Mouse (Mus musculus) liver, embryonic 13.5 days (tissue): ENCODE measurements around the gene Tmprss11d. TPM values are rescaled to one million over a fixed set of nuclear protein-coding genes. Genes with fewer than 3 reads are reported as not detected.

Source experiments
- ATAC-seq: fragments of 200-750 bp; cut with Nextera tagmentation; 2 replicates; pipeline ENCODE4 v1.8.0; 2017; ENCODE audit warnings: low read depth, mild to moderate bottlenecking, moderate number of reproducible peaks, moderate library complexity
- DNase-seq: peaks from one replicate; pipeline ENCODE4 v3.0.0; 2022
- H3K27ac ChIP-seq: fragments of 300-500 bp; sonication (generic); 2 replicates; pipeline ENCODE4 v1.5.1; 2015; ENCODE audit warnings: moderate library complexity, mild to moderate bottlenecking, inconsistent platforms
- H3K27me3 ChIP-seq: fragments of 300-500 bp; sonication (generic); 2 replicates; pipeline ENCODE4 v1.6.1; 2015; ENCODE audit warnings: mild to moderate bottlenecking, inconsistent platforms
- H3K36me3 ChIP-seq: fragments of 300-500 bp; sonication (generic); 2 replicates; pipeline ENCODE4 v1.6.1; 2015; ENCODE audit warnings: mild to moderate bottlenecking, inconsistent platforms
- H3K4me1 ChIP-seq: fragments of 300-500 bp; sonication (generic); replicated peaks from 2 replicates; pipeline ENCODE4 v1.6.1; 2015; ENCODE audit warnings: inconsistent platforms
- H3K4me2 ChIP-seq: fragments of 300-500 bp; sonication (generic); 2 replicates; pipeline ENCODE4 v1.6.1; 2015; ENCODE audit warnings: inconsistent platforms, mild to moderate bottlenecking, moderate library complexity
- H3K4me3 ChIP-seq: fragments of 300-500 bp; sonication (generic); replicated peaks from 2 replicates; pipeline ENCODE4 v1.5.1; 2015; ENCODE audit warnings: mild to moderate bottlenecking, inconsistent platforms
- H3K9ac ChIP-seq: fragments of 300-500 bp; sonication (generic); 2 replicates; pipeline ENCODE4 v1.6.1; 2015; ENCODE audit warnings: mild to moderate bottlenecking, inconsistent platforms
- H3K9me3 ChIP-seq: fragments of 300-500 bp; sonication (generic); replicated peaks from 2 replicates; pipeline ENCODE4 v1.6.1; 2016; ENCODE audit warnings: inconsistent platforms
- WGBS: fragments of 180-500 bp; shearing (Covaris S2); methylation state at CpG from one replicate; pipeline ENCODE4 v1.1.7; 2015; ENCODE audit not compliant: insufficient replicate concordance; 5-methylcytosine and 5-hydroxymethylcytosine counted together
- polyA plus RNA-seq: library from polyadenylated mRNA; unstranded; fragments of >200 nt; fragmentation: Nextera tagmentation; extraction: Ambion mirVana; gene quantifications from 2 replicates; pipeline ENCODE4 v1.2.1, GENCODE M21; 2015

Gene Tmprss11d
- polyA plus RNA-seq, 1 experiment from 2014 or later, result not detected

GRCm38 (mm10) chr5:86303877-86304276, 69.3 kb downstream of the Tmprss11d start:
- ATAC-seq, result no peak
- 0 out of 2 replicates have a peak, but pooled peaks cover 6% of the 10 kb centered on the region for H3K9me3 ChIP-seq
- 69% methylated on average over 8 of the region's 8 CpGs for WGBS
- H3K27ac ChIP-seq, result no peak overlapping the region
- H3K4me1 ChIP-seq, result no peaks in the 10 kb centered on the region
- no peak overlapping the region for H3K4me3 ChIP-seq
- DNase-seq, result no peak
- H3K36me3 ChIP-seq, result no peaks in the 10 kb centered on the region
- no peak overlapping the region for H3K9ac ChIP-seq
- H3K4me2 ChIP-seq, result no peak overlapping the region
- no peaks in the 10 kb centered on the region for H3K27me3 ChIP-seq

- Histone ChIP-seq H3K4me2 (no peak within 1 kb of the TSS), H3K27ac (no peak within 1 kb of the TSS), H3K4me1 (no peaks in the 10 kb centered on the region), H3K9me3 (no peaks in the 10 kb centered on the region), H3K27me3 (no peaks in the 10 kb centered on the region), H3K9ac (no peak within 1 kb of the TSS), H3K4me3 (no peak within 1 kb of the TSS), H3K36me3 (no peaks in the 10 kb centered on the region)
- ATAC-seq, result no peak
- 61% methylated on average over 4 of the region's 4 CpGs for WGBS
- no peak for DNase-seq
Measured at GRCm38 (mm10) chr5:86289208-86289607, 84.0 kb downstream of the Tmprss11d start, which contains the start of gene Tmprss11c. Tmprss11c (minus strand) TSS chr5:86289308.

Other genes with a start within 250 kb of the Tmprss11d start
- gene Uba6, start 200.6 kb downstream of the Tmprss11d start, polyA plus RNA-seq, result 4.1 and 5.7 TPM in 2 replicates
- not detected in 2 replicates for gene Gnrhr, start 175.5 kb downstream of the Tmprss11d start, polyA plus RNA-seq
- gene Tmprss11c, start 84.1 kb downstream of the Tmprss11d start, polyA plus RNA-seq, result not detected in 2 replicates
- gene Tmprss11a, start 95.6 kb upstream of the Tmprss11d start, polyA plus RNA-seq, result not detected in 2 replicates
- not detected in 2 replicates for gene Tmprss11g, start 145.2 kb upstream of the Tmprss11d start, polyA plus RNA-seq